Mouse (Mus musculus) liver, embryonic 14 days (tissue): Measurements from ENCODE around the gene Ndufa12. TPM values are rescaled to one million over a fixed set of nuclear protein-coding genes. Genes with fewer than 3 reads are reported as not detected.

Source experiments
- polyA plus RNA-seq: library from polyadenylated mRNA; depleted of rRNA; stranded (reverse); fragments of >200 nt; gene quantifications from 2 replicates; pipeline ENCODE4 v1.2.3, GENCODE M21; 2012; rRNA removed

The Ndufa12 gene
- polyA plus RNA-seq, result 83.4 and 104 TPM in 2 replicates

GRCm38 (mm10) chr10:94198482-94199405 is at the start of gene Ndufa12:
Gene Ndufa12, plus strand, starts transcription at chr10:94198720.

Other genes starting within 250 kb of the Ndufa12 start
- gene Vezt, start 162.9 kb upstream of the Ndufa12 start, polyA plus RNA-seq, result 6.1 and 8.1 TPM in 2 replicates
- 2.7 and 3.4 TPM in 2 replicates for gene Fgd6, start 162.7 kb upstream of the Ndufa12 start, polyA plus RNA-seq
- gene Nr2c1, start 50.7 kb upstream of the Ndufa12 start, polyA plus RNA-seq, result 2.1 and 2.5 TPM in 2 replicates
- not detected in 2 replicates for gene Gm4792, start 100.0 kb downstream of the Ndufa12 start, polyA plus RNA-seq
- 1.2 and 1.6 TPM in 2 replicates for gene Tmcc3, start 113.2 kb downstream of the Ndufa12 start, polyA plus RNA-seq